Mouse (Mus musculus) brain, embryonic 18.5 days (tissue): ENCODE measurements around the gene Cd52.

Experiments
- DNase-seq: peaks from one replicate; pipeline ENCODE4 v3.0.0-alpha.2; 2012; ENCODE audit warnings: low read depth, low spot score

Gene Cd52

GRCm38 (mm10) chr4:134091225-134091529 lies 3.7 kb downstream of the Cd52 start:
- DNase-seq = no peak

- DNase-seq = no peak
These were observed 4.2 kb downstream of the Cd52 start for GRCm38 (mm10) chr4:134090521-134091224.

- no peak for DNase-seq
These were observed 5.9 kb downstream of the Cd52 start for GRCm38 (mm10) chr4:134089029-134089428.

- DNase-seq = no peak
These were observed 7.5 kb downstream of the Cd52 start for GRCm38 (mm10) chr4:134087412-134087811.

- no peak for DNase-seq
These were observed 9.9 kb downstream of the Cd52 start for GRCm38 (mm10) chr4:134084999-134085398.

GRCm38 (mm10) chr4:134082460-134082859 lies 12.4 kb downstream of the Cd52 start:
- no peak for DNase-seq

- DNase-seq = peak; percentile 28
These were observed 13.0 kb downstream of the Cd52 start for GRCm38 (mm10) chr4:134081730-134082386.

GRCm38 (mm10) chr4:134080674-134081073 lies 14.2 kb downstream of the Cd52 start:
- no peak for DNase-seq

- no peak for DNase-seq
These were observed 16.2 kb downstream of the Cd52 start for GRCm38 (mm10) chr4:134078694-134079093.

- DNase-seq = no peak
These were observed 25.9 kb downstream of the Cd52 start for GRCm38 (mm10) chr4:134068793-134069580.

GRCm38 (mm10) chr4:134067833-134068544 lies 26.9 kb downstream of the Cd52 start:
- no peak for DNase-seq

GRCm38 (mm10) chr4:134067383-134067782 lies 27.5 kb downstream of the Cd52 start:
- no peak for DNase-seq

GRCm38 (mm10) chr4:134065431-134066004 lies 29.4 kb downstream of the Cd52 start:
- no peak for DNase-seq

- no peak for DNase-seq
These were observed 32.3 kb downstream of the Cd52 start for GRCm38 (mm10) chr4:134062561-134062960.

GRCm38 (mm10) chr4:134061944-134062446 lies 32.9 kb downstream of the Cd52 start:
- no peak for DNase-seq

GRCm38 (mm10) chr4:134061166-134061830 lies 33.6 kb downstream of the Cd52 start:
- no peak for DNase-seq

- no peak for DNase-seq
These were observed 34.6 kb downstream of the Cd52 start, which contains the start of gene Crybg2 for GRCm38 (mm10) chr4:134060135-134060865. Gene Crybg2, plus strand, starts transcription at chr4:134060815.

- no peak for DNase-seq
These were observed 36.0 kb downstream of the Cd52 start for GRCm38 (mm10) chr4:134058908-134059307.

GRCm38 (mm10) chr4:134058166-134058715 lies 36.6 kb downstream of the Cd52 start:
- DNase-seq = no peak

GRCm38 (mm10) chr4:134053538-134053937 lies 41.3 kb downstream of the Cd52 start, which contains the start of gene Zfp683:
Gene Zfp683, plus strand, starts transcription at chr4:134053838.
- no peak for DNase-seq
